Mouse (Mus musculus) heart, embryonic 12.5 days (tissue): ENCODE data around the gene Pafah1b1. TPM values are rescaled to one million over a fixed set of nuclear protein-coding genes. Genes with fewer than 3 reads are reported as not detected.

Experiments used
- ATAC-seq: fragments of 200-750 bp; cut with Nextera tagmentation; 2 replicates; pipeline ENCODE4 v1.8.0; 2017; ENCODE audit warnings: moderate TSS enrichment, moderate library complexity; ENCODE audit not compliant: insufficient number of reproducible peaks, low FRiP score
- H3K27ac ChIP-seq: fragments of 300-500 bp; sonication (generic); 2 replicates; pipeline ENCODE4 v1.5.1; 2016; ENCODE audit warnings: mild to moderate bottlenecking, moderate library complexity; ENCODE audit not compliant: poor library complexity, severe bottlenecking
- H3K27me3 ChIP-seq: fragments of 300-500 bp; sonication (generic); replicated peaks from 2 replicates; pipeline ENCODE4 v1.6.1; 2016; ENCODE audit warnings: mild to moderate bottlenecking, moderate library complexity
- H3K36me3 ChIP-seq: fragments of 300-500 bp; sonication (generic); 2 replicates; pipeline ENCODE4 v1.6.1; 2016; ENCODE audit warnings: mild to moderate bottlenecking, moderate library complexity
- H3K4me1 ChIP-seq: fragments of 300-500 bp; sonication (generic); replicated peaks from 2 replicates; pipeline ENCODE4 v1.6.1; 2016; ENCODE audit warnings: mild to moderate bottlenecking
- H3K4me2 ChIP-seq: fragments of 300-500 bp; sonication (generic); 2 replicates; pipeline ENCODE4 v1.6.1; 2016; ENCODE audit warnings: mild to moderate bottlenecking, moderate library complexity
- H3K4me3 ChIP-seq: fragments of 300-500 bp; sonication (generic); 2 replicates; pipeline ENCODE4 v1.5.1; 2016; ENCODE audit warnings: mild to moderate bottlenecking
- H3K9ac ChIP-seq: fragments of 300-500 bp; sonication (generic); 2 replicates; pipeline ENCODE4 v1.6.1; 2016; ENCODE audit warnings: mild to moderate bottlenecking, moderate library complexity
- H3K9me3 ChIP-seq: fragments of 300-500 bp; sonication (generic); replicated peaks from 2 replicates; pipeline ENCODE4 v1.6.1; 2016; ENCODE audit warnings: mild to moderate bottlenecking, moderate library complexity
- WGBS: fragments of 180-500 bp; shearing (Covaris S2); methylation state at CpG from one replicate; pipeline ENCODE4 v1.1.7; 2016; 5-methylcytosine and 5-hydroxymethylcytosine counted together
- polyA plus RNA-seq: library from polyadenylated mRNA; unstranded; fragments of >200 nt; fragmentation: Nextera tagmentation; extraction: Ambion mirVana; gene quantifications from 2 replicates; pipeline ENCODE4 v1.2.1, GENCODE M21; 2016

Gene Pafah1b1
- polyA plus RNA-seq, 1 experiment from 2014 or later, result 63.4 TPM

DNA sequence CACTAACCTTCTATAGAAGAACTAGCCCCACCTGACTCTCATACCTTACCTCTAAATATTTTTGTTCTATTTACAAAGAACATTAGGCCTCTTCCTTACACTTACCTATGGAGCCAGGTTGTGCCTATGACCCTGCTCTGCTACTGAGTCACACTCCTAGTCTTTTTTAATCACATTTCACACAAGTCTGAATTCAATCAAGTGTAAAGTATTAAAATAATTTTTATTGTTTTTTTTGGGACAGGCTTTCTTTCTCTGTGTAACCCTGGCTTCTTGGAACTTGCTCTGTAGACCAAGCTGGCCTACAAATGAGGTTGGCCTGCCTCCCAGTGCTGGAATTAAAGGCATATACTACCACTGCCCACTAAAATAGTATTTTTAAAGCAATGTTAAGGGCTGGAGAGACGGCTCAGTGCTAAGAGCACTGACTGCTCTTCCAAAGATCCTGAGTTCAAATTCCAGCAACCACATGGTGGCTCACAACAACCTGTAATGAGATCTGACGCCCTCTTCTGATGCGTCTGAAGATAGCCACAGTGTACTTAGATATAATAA, 8.4 kb downstream of the Pafah1b1 start:
- Histone ChIP-seq H3K9ac (no peak overlapping the region), H3K4me3 (no peak overlapping the region), H3K36me3 (no peaks in the 10 kb centered on the region), H3K27me3 (no peaks in the 10 kb centered on the region), H3K9me3 (no peaks in the 10 kb centered on the region), H3K4me2 (no peak overlapping the region), H3K4me1 (peaks cover 22% of the 10 kb centered on the region), H3K27ac (no peak overlapping the region)
- no peak for ATAC-seq
- WGBS, result 83% methylated on average over 3 of the region's 3 CpGs

DNA sequence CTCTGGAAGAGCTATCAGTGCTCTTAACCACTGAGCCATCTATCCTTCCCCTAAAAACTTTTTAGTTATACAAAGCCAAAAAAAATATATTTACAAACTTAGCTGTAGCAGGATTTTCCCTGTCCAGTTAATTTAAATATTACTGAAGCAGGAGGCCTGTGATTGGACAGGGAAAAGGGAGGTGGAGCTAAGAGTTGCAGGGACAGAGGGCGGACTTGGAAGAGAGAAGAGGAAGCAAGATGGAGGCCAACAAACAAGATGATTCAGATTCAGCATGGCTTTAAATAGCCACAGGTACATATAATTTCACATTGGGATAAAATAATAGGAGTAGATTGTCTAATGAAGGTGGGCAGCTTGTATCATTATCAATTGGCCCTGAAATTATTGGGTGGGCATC, 13.8 kb downstream of the Pafah1b1 start:
- WGBS, result 95% methylated on average over 1 of the region's 1 CpGs
- Histone ChIP-seq H3K36me3 (no peaks in the 10 kb centered on the region), H3K4me3 (no peak overlapping the region), H3K4me1 (peaks cover 22% of the 10 kb centered on the region), H3K9me3 (no peaks in the 10 kb centered on the region), H3K27ac (no peak overlapping the region), H3K9ac (no peak overlapping the region), H3K4me2 (no peak overlapping the region), H3K27me3 (no peaks in the 10 kb centered on the region)
- no peak for ATAC-seq

DNA sequence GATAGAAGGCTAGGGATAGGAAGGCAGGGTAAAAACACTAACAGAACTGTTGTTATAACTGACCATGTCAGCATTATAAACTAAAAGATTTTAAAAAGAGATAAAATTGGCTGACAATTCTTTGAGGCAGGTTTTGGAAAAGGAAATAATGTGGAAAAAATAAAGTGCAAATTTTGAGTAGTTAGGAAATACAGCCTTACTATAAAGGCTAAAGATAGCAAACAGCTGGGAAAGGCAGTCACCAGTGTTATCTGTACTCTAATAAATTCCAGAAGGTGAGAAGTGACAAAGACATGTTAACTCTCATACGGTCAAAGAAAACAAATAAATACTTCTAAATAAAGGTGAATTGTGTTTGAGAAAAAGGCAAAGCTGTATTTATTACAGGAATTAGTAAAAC, 15.7 kb downstream of the Pafah1b1 start:
- ATAC-seq, result no peak
- Histone ChIP-seq H3K27me3 (no peaks in the 10 kb centered on the region), H3K4me1 (peaks cover 22% of the 10 kb centered on the region), H3K27ac (no peak overlapping the region), H3K9me3 (no peaks in the 10 kb centered on the region), H3K36me3 (no peaks in the 10 kb centered on the region), H3K4me2 (no peak overlapping the region), H3K9ac (no peak overlapping the region), H3K4me3 (no peak overlapping the region)
- 12% methylated on average over 1 of the region's 1 CpGs for WGBS

DNA sequence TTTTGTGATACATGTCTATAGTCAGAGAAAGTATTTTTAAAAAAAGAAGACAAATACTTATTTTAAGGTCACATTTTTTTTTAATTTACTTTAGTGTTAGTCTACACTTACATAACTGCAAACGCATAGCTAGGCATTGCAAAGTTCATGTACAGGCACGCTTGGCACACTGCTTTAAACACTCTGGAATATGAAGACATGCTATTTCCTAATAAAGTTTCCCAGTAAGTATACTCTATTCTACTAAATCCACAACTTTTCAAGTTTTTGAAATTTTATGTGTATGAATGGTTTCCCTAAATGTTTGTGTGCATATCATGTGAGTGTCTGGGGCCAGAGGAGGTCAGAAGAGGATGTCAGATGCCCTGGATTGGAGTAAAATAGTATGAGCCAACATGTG, 20.4 kb downstream of the Pafah1b1 start:
- H3K4me2 ChIP-seq, result no peak overlapping the region
- peaks cover 1% of the 10 kb centered on the region for H3K36me3 ChIP-seq
- H3K27ac ChIP-seq, result no peak overlapping the region
- no peak overlapping the region for H3K9ac ChIP-seq
- WGBS, result 95% methylated on average over 2 of the region's 2 CpGs
- no peaks in the 10 kb centered on the region for H3K9me3 ChIP-seq
- H3K27me3 ChIP-seq, result no peaks in the 10 kb centered on the region
- no peak overlapping the region for H3K4me3 ChIP-seq
- no peak for ATAC-seq
- peaks cover 13% of the 10 kb centered on the region for H3K4me1 ChIP-seq

DNA sequence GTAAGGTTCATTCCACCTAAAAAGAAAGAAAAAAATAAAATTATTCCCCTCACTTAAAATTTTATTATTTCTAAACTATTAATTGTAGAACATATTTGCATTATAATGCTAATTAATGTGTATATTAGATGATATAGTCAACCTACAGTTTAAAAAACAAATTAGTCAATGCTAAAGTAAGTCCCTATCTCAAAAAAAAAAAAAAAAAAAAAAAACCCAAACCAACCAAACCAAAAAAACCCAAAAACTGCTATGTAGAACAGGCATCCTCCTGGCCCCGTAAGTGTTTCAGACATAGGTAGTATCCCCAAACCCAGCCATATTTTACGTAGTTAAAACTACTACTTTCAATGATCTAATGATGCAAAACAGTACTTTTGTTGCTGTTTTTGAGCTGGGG, 25.0 kb downstream of the Pafah1b1 start:
- no peaks in the 10 kb centered on the region for H3K27me3 ChIP-seq
- WGBS, result 99% methylated on average over 2 of the region's 2 CpGs
- ATAC-seq, result no peak

DNA sequence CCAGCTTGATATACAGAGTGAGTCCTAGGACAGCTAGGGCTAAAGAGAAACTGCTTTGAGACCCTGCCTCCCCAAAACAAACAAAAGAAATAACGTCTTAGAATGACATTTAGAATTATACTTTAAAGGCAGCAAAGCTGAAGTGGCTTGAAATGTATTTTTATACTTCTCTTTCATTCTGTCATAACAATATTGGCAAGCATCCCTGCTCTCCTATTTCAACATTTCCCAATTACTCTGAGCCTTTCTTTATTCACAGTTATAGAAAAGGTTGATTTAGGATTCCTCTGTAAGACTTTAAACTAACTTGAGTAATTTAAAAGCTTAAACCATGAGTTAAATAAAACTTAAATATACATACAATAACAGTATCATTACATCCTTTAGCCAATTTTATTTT, 32.3 kb downstream of the Pafah1b1 start:
- Histone ChIP-seq H3K27ac (no peak overlapping the region), H3K9me3 (no peaks in the 10 kb centered on the region), H3K36me3 (peaks cover 44% of the 10 kb centered on the region), H3K27me3 (no peaks in the 10 kb centered on the region), H3K9ac (no peak overlapping the region), H3K4me3 (no peak overlapping the region), H3K4me1 (no peaks in the 10 kb centered on the region), H3K4me2 (no peak overlapping the region)
- ATAC-seq, result no peak
- WGBS, result 82% methylated on average over 1 of the region's 1 CpGs

More for the DNA sequence above, 25.0 kb downstream of the Pafah1b1 start:
- Histone ChIP-seq H3K4me3 (no peak overlapping the region), H3K36me3 (peaks cover 36% of the 10 kb centered on the region), H3K4me1 (no peaks in the 10 kb centered on the region), H3K9ac (no peak overlapping the region), H3K27ac (no peak overlapping the region), H3K9me3 (no peaks in the 10 kb centered on the region), H3K4me2 (no peak overlapping the region)

DNA sequence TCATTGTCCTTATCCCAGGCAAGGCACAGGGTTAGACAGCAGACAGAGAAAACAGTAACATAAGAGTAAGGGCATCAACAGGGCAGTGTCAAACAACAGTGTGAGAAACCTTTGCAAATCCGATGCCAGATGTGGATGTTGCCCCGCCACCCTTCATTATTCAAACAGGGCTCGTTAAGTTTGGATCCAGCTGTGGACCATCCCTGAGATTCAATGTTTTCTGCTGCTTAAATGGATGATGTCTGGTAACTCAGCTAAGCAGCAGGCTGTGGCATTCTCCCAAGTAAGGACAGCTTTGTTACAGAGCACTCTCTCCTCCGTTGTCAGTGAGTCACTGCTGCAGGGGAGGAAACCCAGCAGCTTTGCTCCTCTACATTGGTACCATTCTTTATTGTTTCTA, 49.3 kb downstream of the Pafah1b1 start:
- H3K36me3 ChIP-seq, result peaks cover 62% of the 10 kb centered on the region
- H3K9ac ChIP-seq, result no peak overlapping the region
- no peak overlapping the region for H3K4me2 ChIP-seq
- WGBS, result 86% methylated on average over 4 of the region's 4 CpGs
- H3K27ac ChIP-seq, result no peak overlapping the region
- no peaks in the 10 kb centered on the region for H3K27me3 ChIP-seq
- H3K4me3 ChIP-seq, result no peak overlapping the region
- ATAC-seq, result no peak
- peaks cover 5% of the 10 kb centered on the region; the same call in 1 of the 2 replicates for H3K4me1 ChIP-seq
- no peaks in the 10 kb centered on the region for H3K9me3 ChIP-seq

DNA sequence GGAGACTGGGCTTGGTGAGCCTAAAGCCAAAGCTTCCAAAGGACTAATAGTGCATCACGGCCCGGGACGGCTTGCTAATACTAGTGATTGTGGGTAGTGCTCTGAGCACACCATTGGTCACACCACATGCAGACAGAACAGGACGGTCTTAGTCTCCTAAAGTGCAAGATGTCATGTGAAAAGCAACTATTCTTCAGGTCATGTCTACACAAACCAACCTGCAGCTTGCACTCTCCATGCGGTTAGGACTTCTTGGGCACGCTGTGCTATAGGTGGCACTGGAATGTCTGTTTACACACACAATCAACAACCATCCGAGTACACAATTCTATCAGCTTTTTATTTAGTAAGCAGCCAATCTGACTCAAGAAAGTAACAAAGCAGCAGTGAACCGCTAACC, 49.8 kb downstream of the Pafah1b1 start:
- Histone ChIP-seq H3K27ac (no peak overlapping the region), H3K27me3 (no peaks in the 10 kb centered on the region), H3K9ac (no peak overlapping the region), H3K4me3 (no peak overlapping the region), H3K4me1 (peaks cover 2% of the 10 kb centered on the region; the same call in 1 of the 2 replicates), H3K9me3 (no peaks in the 10 kb centered on the region), H3K36me3 (peaks cover 63% of the 10 kb centered on the region), H3K4me2 (no peak overlapping the region)
- WGBS, result 95% methylated on average over 8 of the region's 8 CpGs
- ATAC-seq, result no peak

DNA sequence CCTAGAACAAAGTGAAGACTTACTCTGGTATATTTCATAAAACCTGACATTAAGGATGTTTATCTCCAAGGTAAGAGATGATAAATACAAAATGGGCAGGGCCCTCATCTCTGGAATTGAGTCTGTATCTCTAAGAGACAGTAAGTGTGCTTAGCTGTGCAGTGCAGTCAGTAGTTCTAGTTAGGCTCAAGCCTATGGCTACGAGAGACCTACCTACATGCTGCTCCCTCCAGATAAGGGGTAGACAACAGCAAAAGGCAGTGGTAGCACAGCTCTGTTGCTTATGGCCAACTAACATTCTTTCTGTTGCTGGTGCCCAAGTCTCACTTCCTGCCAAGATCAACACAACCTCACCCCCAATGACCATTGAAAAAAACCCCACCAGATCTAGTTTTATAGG, 50.9 kb downstream of the Pafah1b1 start:
- no peak overlapping the region for H3K4me3 ChIP-seq
- no peaks in the 10 kb centered on the region for H3K4me1 ChIP-seq
- H3K4me2 ChIP-seq, result no peak overlapping the region
- H3K36me3 ChIP-seq, result peaks cover 64% of the 10 kb centered on the region
- H3K9ac ChIP-seq, result no peak overlapping the region
- ATAC-seq, result no peak
- H3K27me3 ChIP-seq, result no peaks in the 10 kb centered on the region
- WGBS, result 48% methylated on average over 1 of the region's 1 CpGs
- no peak overlapping the region for H3K27ac ChIP-seq
- H3K9me3 ChIP-seq, result no peaks in the 10 kb centered on the region

DNA sequence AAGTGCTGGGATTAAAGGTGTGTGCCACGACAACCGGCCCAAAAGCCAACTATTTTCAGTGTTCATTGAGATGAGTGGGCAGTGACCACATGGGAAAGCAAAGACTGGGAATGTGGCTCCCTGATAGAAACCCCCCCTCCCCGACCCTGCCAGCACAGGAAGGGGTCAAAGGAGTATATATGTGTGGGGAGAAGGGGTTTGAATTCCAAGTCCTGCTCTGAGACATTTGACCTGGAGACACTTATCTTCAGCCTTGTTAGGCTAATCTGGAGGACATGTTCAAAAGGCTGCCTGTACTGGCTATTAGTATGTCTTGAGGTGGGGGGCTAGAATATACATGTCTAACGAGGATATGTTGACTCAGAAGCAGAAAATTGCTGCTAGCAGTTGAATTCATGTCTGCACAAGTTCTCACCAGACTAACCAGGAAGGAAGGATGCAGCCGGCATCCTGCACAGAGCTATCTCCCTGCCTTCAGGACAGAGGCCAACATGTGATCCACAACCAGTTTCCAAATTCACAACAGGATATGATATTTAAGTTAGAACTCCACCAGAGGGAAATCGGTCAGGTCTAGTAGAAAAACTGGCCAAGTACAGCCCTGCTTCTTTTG, 51.5 kb downstream of the Pafah1b1 start:
- H3K4me2 ChIP-seq, result no peak overlapping the region
- no peak overlapping the region for H3K4me3 ChIP-seq
- no peak overlapping the region for H3K9ac ChIP-seq
- H3K27ac ChIP-seq, result no peak overlapping the region
- H3K9me3 ChIP-seq, result no peaks in the 10 kb centered on the region
- H3K27me3 ChIP-seq, result no peaks in the 10 kb centered on the region
- no peaks in the 10 kb centered on the region for H3K4me1 ChIP-seq
- no peak for ATAC-seq
- WGBS, result 72% methylated on average over 6 of the region's 6 CpGs
- peaks cover 65% of the 10 kb centered on the region for H3K36me3 ChIP-seq

DNA sequence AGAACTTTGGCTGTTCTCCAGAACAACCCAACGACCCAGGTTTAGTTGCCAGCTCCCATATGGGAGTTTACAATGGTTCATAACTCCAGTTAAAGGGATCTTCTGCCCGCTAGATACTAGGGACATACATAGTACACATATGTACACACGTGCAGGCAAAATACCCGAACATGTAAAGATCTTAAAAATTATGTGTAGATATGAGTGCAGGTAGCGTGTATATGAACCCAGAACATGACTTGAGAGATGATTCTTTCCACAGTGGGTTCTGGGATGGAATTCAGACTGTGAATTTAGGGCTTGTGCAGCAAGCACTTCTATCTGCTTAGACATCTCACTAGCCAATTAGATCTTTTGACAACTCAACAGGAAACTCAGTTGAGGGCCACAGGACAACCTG, 52.6 kb downstream of the Pafah1b1 start:
- Histone ChIP-seq H3K27me3 (no peaks in the 10 kb centered on the region), H3K4me3 (no peak overlapping the region), H3K4me1 (no peaks in the 10 kb centered on the region), H3K9ac (no peak overlapping the region), H3K4me2 (no peak overlapping the region), H3K27ac (no peak overlapping the region), H3K9me3 (no peaks in the 10 kb centered on the region), H3K36me3 (peaks cover 65% of the 10 kb centered on the region)
- no peak for ATAC-seq
- 87% methylated on average over 5 of the region's 5 CpGs for WGBS

DNA sequence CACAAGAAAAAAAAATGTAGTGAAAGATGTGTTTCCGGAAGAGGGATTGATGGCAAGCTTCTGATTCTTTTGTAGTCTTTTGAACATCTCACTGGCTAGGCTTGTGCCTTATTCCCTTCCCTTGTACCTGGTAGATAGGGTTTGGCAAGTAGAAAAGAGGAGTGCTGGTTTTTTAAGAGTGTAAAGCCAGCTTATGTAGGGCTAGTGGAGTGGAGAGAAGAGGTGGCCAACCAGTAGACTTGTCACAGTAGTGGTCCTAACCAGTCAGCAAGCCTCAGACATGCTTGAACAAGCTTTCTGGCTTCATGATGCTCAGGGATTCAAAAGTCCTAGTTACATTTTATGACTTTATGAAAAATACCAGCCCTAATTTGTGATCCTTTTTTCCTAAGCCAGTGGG, 53.5 kb downstream of the Pafah1b1 start:
- H3K27me3 ChIP-seq, result no peaks in the 10 kb centered on the region
- H3K9me3 ChIP-seq, result no peaks in the 10 kb centered on the region
- no peak overlapping the region for H3K4me3 ChIP-seq
- H3K36me3 ChIP-seq, result peaks cover 70% of the 10 kb centered on the region
- no peak overlapping the region for H3K27ac ChIP-seq
- ATAC-seq, result no peak
- 82% methylated on average over 1 of the region's 1 CpGs for WGBS
- H3K9ac ChIP-seq, result no peak overlapping the region
- no peaks in the 10 kb centered on the region for H3K4me1 ChIP-seq
- no peak overlapping the region for H3K4me2 ChIP-seq
